Mouse (Mus musculus): Measurements from ENCODE around the gene Arpp21. TPM values are rescaled to one million over a fixed set of nuclear protein-coding genes. Genes with fewer than 3 reads are reported as not detected.

Gene Arpp21
- polyA plus RNA-seq, 1 experiment from 2014 or later, result 0.82 TPM

GRCm38 (mm10) chr9:112095708-112096107 is 140.0 kb downstream of the Arpp21 start:
- no peak overlapping the region for H3K4me2 ChIP-seq (replicated peaks; ENCODE audit: low read depth)
- ATAC-seq, result no peak
- TF ChIP-seq CTCF (IDR thresholded peaks at IDR 0.05; ENCODE audit: low read depth), result no peak
- H3K4me1 ChIP-seq (replicated peaks; ENCODE audit: control insufficient read depth, insufficient read depth, low read length), result no peaks in the 10 kb centered on the region
- 70% methylated on average over 5 of the region's 5 CpGs for WGBS
- H3K9ac ChIP-seq (ENCODE audit: low read depth, low read length), result no peak overlapping the region
- H3K36me3 ChIP-seq (ENCODE audit: control insufficient read depth, insufficient read depth), result no peaks in the 10 kb centered on the region
- no peak overlapping the region for H3K4me3 ChIP-seq (ENCODE audit: low read depth, low read length)
- H3K9me3 ChIP-seq (ENCODE audit: control insufficient read depth), result no peaks in the 10 kb centered on the region
- no peak overlapping the region for H3K27ac ChIP-seq (ENCODE audit: low read depth, low read length)
- no peaks in the 10 kb centered on the region for H3K27me3 ChIP-seq (replicated peaks; ENCODE audit: control insufficient read depth, insufficient read depth, low read length)

GRCm38 (mm10) chr9:112095198-112095597 is 140.5 kb downstream of the Arpp21 start:
- H3K9me3 ChIP-seq (ENCODE audit: control insufficient read depth), result no peaks in the 10 kb centered on the region
- 71% methylated on average over 2 of the region's 2 CpGs for WGBS

GRCm38 (mm10) chr9:112078903-112079302 is 156.8 kb downstream of the Arpp21 start:
- Histone ChIP-seq H3K36me3 (ENCODE audit: control insufficient read depth, insufficient read depth) (no peaks in the 10 kb centered on the region), H3K4me2 (replicated peaks; ENCODE audit: low read depth) (no peak overlapping the region), H3K27ac (ENCODE audit: low read depth, low read length) (no peak overlapping the region), H3K4me3 (ENCODE audit: low read depth, low read length) (no peak overlapping the region), H3K9ac (ENCODE audit: low read depth, low read length) (no peak overlapping the region), H3K4me1 (replicated peaks; ENCODE audit: control insufficient read depth, insufficient read depth, low read length) (no peaks in the 10 kb centered on the region), H3K9me3 (ENCODE audit: control insufficient read depth) (no peaks in the 10 kb centered on the region), H3K27me3 (replicated peaks; ENCODE audit: control insufficient read depth, insufficient read depth, low read length) (no peaks in the 10 kb centered on the region)
- WGBS, result 86% methylated on average over 2 of the region's 2 CpGs
- TF ChIP-seq CTCF (IDR thresholded peaks at IDR 0.05; ENCODE audit: low read depth), result no peak
- no peak for ATAC-seq

More at GRCm38 (mm10) chr9:112095198-112095597, 140.5 kb downstream of the Arpp21 start:
- Histone ChIP-seq H3K9ac (ENCODE audit: low read depth, low read length) (no peak overlapping the region), H3K4me3 (ENCODE audit: low read depth, low read length) (no peak overlapping the region), H3K27ac (ENCODE audit: low read depth, low read length) (no peak overlapping the region), H3K4me2 (replicated peaks; ENCODE audit: low read depth) (no peak overlapping the region), H3K4me1 (replicated peaks; ENCODE audit: control insufficient read depth, insufficient read depth, low read length) (no peaks in the 10 kb centered on the region), H3K27me3 (replicated peaks; ENCODE audit: control insufficient read depth, insufficient read depth, low read length) (no peaks in the 10 kb centered on the region), H3K36me3 (ENCODE audit: control insufficient read depth, insufficient read depth) (no peaks in the 10 kb centered on the region)
- no peak for ATAC-seq
- TF ChIP-seq CTCF (IDR thresholded peaks at IDR 0.05; ENCODE audit: low read depth), result no peak

GRCm38 (mm10) chr9:112078453-112078852 is 157.3 kb downstream of the Arpp21 start:
- no peak for ATAC-seq
- no peak for TF ChIP-seq CTCF (IDR thresholded peaks at IDR 0.05; ENCODE audit: low read depth)

GRCm38 (mm10) chr9:112075273-112075672 is 160.5 kb downstream of the Arpp21 start:
- no peak overlapping the region for H3K4me3 ChIP-seq (ENCODE audit: low read depth, low read length)
- no peak for ATAC-seq
- H3K9me3 ChIP-seq (ENCODE audit: control insufficient read depth), result no peaks in the 10 kb centered on the region
- H3K27ac ChIP-seq (ENCODE audit: low read depth, low read length), result no peak overlapping the region
- 85% methylated on average over 5 of the region's 5 CpGs for WGBS
- H3K27me3 ChIP-seq (replicated peaks; ENCODE audit: control insufficient read depth, insufficient read depth, low read length), result no peaks in the 10 kb centered on the region
- H3K4me1 ChIP-seq (replicated peaks; ENCODE audit: control insufficient read depth, insufficient read depth, low read length), result no peaks in the 10 kb centered on the region
- TF ChIP-seq CTCF (IDR thresholded peaks at IDR 0.05; ENCODE audit: low read depth), result no peak
- no peaks in the 10 kb centered on the region for H3K36me3 ChIP-seq (ENCODE audit: control insufficient read depth, insufficient read depth)
- H3K4me2 ChIP-seq (replicated peaks; ENCODE audit: low read depth), result no peak overlapping the region
- H3K9ac ChIP-seq (ENCODE audit: low read depth, low read length), result no peak overlapping the region

More at GRCm38 (mm10) chr9:112078453-112078852, 157.3 kb downstream of the Arpp21 start:
- no peaks in the 10 kb centered on the region for H3K4me1 ChIP-seq (replicated peaks; ENCODE audit: control insufficient read depth, insufficient read depth, low read length)
- no peaks in the 10 kb centered on the region for H3K9me3 ChIP-seq (ENCODE audit: control insufficient read depth)
- H3K27ac ChIP-seq (ENCODE audit: low read depth, low read length), result no peak overlapping the region
- WGBS, result 81% methylated on average over 4 of the region's 4 CpGs
- H3K36me3 ChIP-seq (ENCODE audit: control insufficient read depth, insufficient read depth), result no peaks in the 10 kb centered on the region
- no peak overlapping the region for H3K4me3 ChIP-seq (ENCODE audit: low read depth, low read length)
- no peak overlapping the region for H3K9ac ChIP-seq (ENCODE audit: low read depth, low read length)
- no peaks in the 10 kb centered on the region for H3K27me3 ChIP-seq (replicated peaks; ENCODE audit: control insufficient read depth, insufficient read depth, low read length)
- no peak overlapping the region for H3K4me2 ChIP-seq (replicated peaks; ENCODE audit: low read depth)

- Histone ChIP-seq H3K36me3 (ENCODE audit: control insufficient read depth, insufficient read depth) (no peaks in the 10 kb centered on the region), H3K4me3 (ENCODE audit: low read depth, low read length) (no peak overlapping the region), H3K27ac (ENCODE audit: low read depth, low read length) (no peak overlapping the region), H3K9me3 (ENCODE audit: control insufficient read depth) (no peaks in the 10 kb centered on the region), H3K9ac (ENCODE audit: low read depth, low read length) (no peak overlapping the region), H3K4me1 (replicated peaks; ENCODE audit: control insufficient read depth, insufficient read depth, low read length) (no peaks in the 10 kb centered on the region), H3K4me2 (replicated peaks; ENCODE audit: low read depth) (no peak overlapping the region), H3K27me3 (replicated peaks; ENCODE audit: control insufficient read depth, insufficient read depth, low read length) (no peaks in the 10 kb centered on the region)
- ATAC-seq, result no peak
- 54% methylated on average over 5 of the region's 5 CpGs for WGBS
- TF ChIP-seq CTCF (IDR thresholded peaks at IDR 0.05; ENCODE audit: low read depth), result no peak
Measured at GRCm38 (mm10) chr9:112074872-112075271, 160.9 kb downstream of the Arpp21 start.

- WGBS, result 40% methylated on average over 3 of the region's 3 CpGs
- Histone ChIP-seq H3K4me3 (ENCODE audit: low read depth, low read length) (no peak overlapping the region), H3K4me1 (replicated peaks; ENCODE audit: control insufficient read depth, insufficient read depth, low read length) (no peaks in the 10 kb centered on the region), H3K9ac (ENCODE audit: low read depth, low read length) (no peak overlapping the region), H3K9me3 (ENCODE audit: control insufficient read depth) (no peaks in the 10 kb centered on the region), H3K4me2 (replicated peaks; ENCODE audit: low read depth) (no peak overlapping the region), H3K36me3 (ENCODE audit: control insufficient read depth, insufficient read depth) (no peaks in the 10 kb centered on the region), H3K27me3 (replicated peaks; ENCODE audit: control insufficient read depth, insufficient read depth, low read length) (no peaks in the 10 kb centered on the region), H3K27ac (ENCODE audit: low read depth, low read length) (no peak overlapping the region)
- no peak for TF ChIP-seq CTCF (IDR thresholded peaks at IDR 0.05; ENCODE audit: low read depth)
- no peak for ATAC-seq
Measured at GRCm38 (mm10) chr9:112071368-112071767, 164.4 kb downstream of the Arpp21 start.

Data from intestine, postnatal 0 days (tissue).